Mouse (Mus musculus): ENCODE measurements around the gene Kalrn.

Kalrn gene

GRCm38 (mm10) chr16:34199543-34199942 lies 373.8 kb downstream of the Kalrn start:
- no peak for ATAC-seq (ENCODE audit: low TSS enrichment)

- peak; percentile 24; the same call in 1 of the 2 replicates for ATAC-seq (ENCODE audit: low TSS enrichment)
Observed at GRCm38 (mm10) chr16:34192959-34193842, 380.1 kb downstream of the Kalrn start.

GRCm38 (mm10) chr16:34184721-34185120 lies 388.6 kb downstream of the Kalrn start:
- ATAC-seq (ENCODE audit: low TSS enrichment) = peak; percentile 21; the same call in 1 of the 2 replicates

- ATAC-seq (ENCODE audit: low TSS enrichment) = no peak
Observed at GRCm38 (mm10) chr16:34183186-34183585, 390.1 kb downstream of the Kalrn start.

GRCm38 (mm10) chr16:34175625-34176024 lies 397.7 kb downstream of the Kalrn start:
- ATAC-seq (ENCODE audit: low TSS enrichment) = no peak

- ATAC-seq (ENCODE audit: low TSS enrichment) = peak; percentile 39
Observed at GRCm38 (mm10) chr16:34172572-34173181, 400.7 kb downstream of the Kalrn start.

GRCm38 (mm10) chr16:34167042-34167441 lies 406.3 kb downstream of the Kalrn start:
- ATAC-seq (ENCODE audit: low TSS enrichment) = no peak

- ATAC-seq (ENCODE audit: low TSS enrichment) = peak; percentile 20; the same call in 1 of the 2 replicates
Observed at GRCm38 (mm10) chr16:34163086-34163485, 410.2 kb downstream of the Kalrn start.

GRCm38 (mm10) chr16:34159576-34159975 lies 413.8 kb downstream of the Kalrn start:
- no peak for ATAC-seq (ENCODE audit: low TSS enrichment)

- ATAC-seq (ENCODE audit: low TSS enrichment) = no peak
Observed at GRCm38 (mm10) chr16:34157386-34158135, 415.8 kb downstream of the Kalrn start.

- no peak for ATAC-seq (ENCODE audit: low TSS enrichment)
Observed at GRCm38 (mm10) chr16:34155696-34156095, 417.6 kb downstream of the Kalrn start.

- ATAC-seq (ENCODE audit: low TSS enrichment) = no peak
Observed at GRCm38 (mm10) chr16:34154903-34155302, 418.4 kb downstream of the Kalrn start.

GRCm38 (mm10) chr16:34151528-34152071 lies 421.7 kb downstream of the Kalrn start:
- no peak for ATAC-seq (ENCODE audit: low TSS enrichment)

- ATAC-seq (ENCODE audit: low TSS enrichment) = peak; percentile 78
Observed at GRCm38 (mm10) chr16:34141670-34142069, 431.7 kb downstream of the Kalrn start.

GRCm38 (mm10) chr16:34135074-34135473 lies 438.3 kb downstream of the Kalrn start:
- ATAC-seq (ENCODE audit: low TSS enrichment) = peak; percentile 53; the same call in 1 of the 2 replicates

GRCm38 (mm10) chr16:34134628-34135027 lies 438.7 kb downstream of the Kalrn start:
- ATAC-seq (ENCODE audit: low TSS enrichment) = peak; percentile 81

GRCm38 (mm10) chr16:34125595-34125994 lies 447.7 kb downstream of the Kalrn start:
- ATAC-seq (ENCODE audit: low TSS enrichment) = peak; percentile 80

- ATAC-seq (ENCODE audit: low TSS enrichment) = no peak
Observed at GRCm38 (mm10) chr16:34122486-34122885, 450.8 kb downstream of the Kalrn start.

- ATAC-seq (ENCODE audit: low TSS enrichment) = peak; percentile 1; the same call in 1 of the 2 replicates
Observed at GRCm38 (mm10) chr16:34121288-34121687, 452.0 kb downstream of the Kalrn start.

- peak; percentile 76 for ATAC-seq (ENCODE audit: low TSS enrichment)
Observed at GRCm38 (mm10) chr16:34120801-34121201, 452.5 kb downstream of the Kalrn start.

- no peak for ATAC-seq (ENCODE audit: low TSS enrichment)
Observed at GRCm38 (mm10) chr16:34119844-34120243, 453.5 kb downstream of the Kalrn start.

- ATAC-seq (ENCODE audit: low TSS enrichment) = no peak
Observed at GRCm38 (mm10) chr16:34119370-34119769, 454.0 kb downstream of the Kalrn start.
